Mouse (Mus musculus) kidney, adult 2 months (tissue): ENCODE results near the gene Stxbp1.

Source experiments
- CTCF ChIP-seq: fragments of 200-500 bp; conservative IDR thresholded peaks from 2 replicates; pipeline ENCODE4 v1.5.1; 2011; ENCODE audit warnings: low read depth, mild to moderate bottlenecking, control low read depth, low read length, moderate library complexity, mixed read lengths; ENCODE audit not compliant: insufficient read depth, insufficient read length
- POLR2A ChIP-seq: fragments of 200-500 bp; IDR thresholded peaks from one replicate; pipeline ENCODE4 v1.6.1; 2011; ENCODE audit warnings: low read depth, low read length, control low read depth

GRCm38 (mm10) chr2:32875675-32876489 is 28.8 kb upstream of the Stxbp1 start, which contains the start of gene Fam129b:
- TF ChIP-seq CTCF = no peak
- TF ChIP-seq POLR2A = peak; percentile 31
